Mouse (Mus musculus) embryonic facial prominence, embryonic 10.5 days (tissue): ENCODE measurements around the gene Olfr1443. TPM values are rescaled to one million over a fixed set of nuclear protein-coding genes. Genes with fewer than 3 reads are reported as not detected.
"Not testable (repeated sequence)": the region's sequence is repeated elsewhere in the genome, so short reads cannot be mapped to it uniquely, and the experiment has no call there.

Experiments
- DNase-seq: peaks from one replicate; pipeline ENCODE4 v3.0.0-alpha.2; 2017; ENCODE audit warnings: low spot score
- H3K27ac ChIP-seq: fragments of 300-500 bp; sonication (generic); replicated peaks from 2 replicates; pipeline ENCODE4 v1.5.1; 2016; ENCODE audit warnings: mild to moderate bottlenecking
- H3K27me3 ChIP-seq: fragments of 300-500 bp; sonication (generic); replicated peaks from 2 replicates; pipeline ENCODE4 v1.6.1; 2016; ENCODE audit warnings: low read depth, mild to moderate bottlenecking; ENCODE audit not compliant: poor library complexity, severe bottlenecking
- H3K36me3 ChIP-seq: fragments of 300-500 bp; sonication (generic); replicated peaks from 2 replicates; pipeline ENCODE4 v1.6.1; 2016; ENCODE audit warnings: mild to moderate bottlenecking, moderate library complexity
- H3K4me1 ChIP-seq: fragments of 300-500 bp; sonication (generic); 2 replicates; pipeline ENCODE4 v1.6.1; 2016
- H3K4me3 ChIP-seq: fragments of 300-500 bp; sonication (generic); 2 replicates; pipeline ENCODE4 v1.5.1; 2016; ENCODE audit warnings: mild to moderate bottlenecking, moderate library complexity
- H3K9me3 ChIP-seq: fragments of 300-500 bp; sonication (generic); 2 replicates; pipeline ENCODE4 v1.6.1; 2016; ENCODE audit warnings: mild to moderate bottlenecking
- WGBS: fragments of 180-500 bp; shearing (Covaris S2); methylation state at CpG from one replicate; pipeline ENCODE4 v1.1.7; 2016; 5-methylcytosine and 5-hydroxymethylcytosine counted together
- polyA plus RNA-seq: library from polyadenylated mRNA; unstranded; fragments of >200 nt; fragmentation: Nextera tagmentation; extraction: Ambion mirVana; gene quantifications from 2 replicates; pipeline ENCODE4 v1.2.1, GENCODE M21; 2016

Gene Olfr1443
- polyA plus RNA-seq, 1 experiment from 2014 or later: not detected

- H3K9me3 ChIP-seq: no peaks in the 10 kb centered on the region
- no peak overlapping the region for H3K4me3 ChIP-seq
- no peaks in the 10 kb centered on the region for H3K27me3 ChIP-seq
- H3K27ac ChIP-seq: no peak overlapping the region
- no peaks in the 10 kb centered on the region for H3K36me3 ChIP-seq
- no peak for DNase-seq
- no peaks in the 10 kb centered on the region for H3K4me1 ChIP-seq
These were observed 18.3 kb downstream of the Olfr1443 start for GRCm38 (mm10) chr19:12696221-12696620.

GRCm38 (mm10) chr19:12708458-12708857 lies 30.5 kb downstream of the Olfr1443 start:
- DNase-seq: no peak
- Histone ChIP-seq H3K27ac (no peak overlapping the region), H3K36me3 (no peaks in the 10 kb centered on the region), H3K4me3 (no peak overlapping the region), H3K4me1 (no peaks in the 10 kb centered on the region), H3K9me3 (no peaks in the 10 kb centered on the region), H3K27me3 (no peaks in the 10 kb centered on the region)
- 86% methylated on average over 2 of the region's 2 CpGs for WGBS

GRCm38 (mm10) chr19:12708986-12709385 lies 31.1 kb downstream of the Olfr1443 start:
- H3K27me3 ChIP-seq: no peaks in the 10 kb centered on the region
- H3K36me3 ChIP-seq: no peaks in the 10 kb centered on the region
- DNase-seq: no peak
- H3K27ac ChIP-seq: no peak overlapping the region
- no peak overlapping the region for H3K4me3 ChIP-seq
- H3K4me1 ChIP-seq: no peaks in the 10 kb centered on the region
- no peaks in the 10 kb centered on the region for H3K9me3 ChIP-seq

GRCm38 (mm10) chr19:12719189-12719588 lies 41.3 kb downstream of the Olfr1443 start:
- 77% methylated on average over 6 of the region's 6 CpGs for WGBS
- H3K27me3 ChIP-seq: no peaks in the 10 kb centered on the region
- no peaks in the 10 kb centered on the region for H3K36me3 ChIP-seq
- H3K4me3 ChIP-seq: no peak overlapping the region
- no peaks in the 10 kb centered on the region for H3K9me3 ChIP-seq
- no peaks in the 10 kb centered on the region for H3K4me1 ChIP-seq
- no peak for DNase-seq
- H3K27ac ChIP-seq: no peak overlapping the region

GRCm38 (mm10) chr19:12720463-12720862 lies 42.6 kb downstream of the Olfr1443 start:
- WGBS: 76% methylated on average over 2 of the region's 2 CpGs
- Histone ChIP-seq H3K4me3 (no peak overlapping the region), H3K27ac (no peak overlapping the region), H3K27me3 (no peaks in the 10 kb centered on the region), H3K36me3 (no peaks in the 10 kb centered on the region), H3K4me1 (no peaks in the 10 kb centered on the region), H3K9me3 (no peaks in the 10 kb centered on the region)
- no peak for DNase-seq

GRCm38 (mm10) chr19:12720919-12721318 lies 43.0 kb downstream of the Olfr1443 start:
- H3K27me3 ChIP-seq, H3K9me3 ChIP-seq, H3K4me3 ChIP-seq, DNase-seq, H3K4me1 ChIP-seq, H3K27ac ChIP-seq, H3K36me3 ChIP-seq: not testable (repeated sequence)
- WGBS: 85% methylated on average over 5 of the region's 5 CpGs

GRCm38 (mm10) chr19:12721596-12721995 lies 43.7 kb downstream of the Olfr1443 start:
- not testable (repeated sequence) for DNase-seq, H3K4me1 ChIP-seq, H3K36me3 ChIP-seq, H3K4me3 ChIP-seq, H3K27ac ChIP-seq, H3K27me3 ChIP-seq, H3K9me3 ChIP-seq
- WGBS: 92% methylated on average over 7 of the region's 7 CpGs

- Histone ChIP-seq H3K9me3 (no peaks in the 10 kb centered on the region), H3K36me3 (no peaks in the 10 kb centered on the region), H3K4me1 (no peaks in the 10 kb centered on the region), H3K4me3 (no peak overlapping the region), H3K27ac (no peak overlapping the region), H3K27me3 (no peaks in the 10 kb centered on the region)
- WGBS: 82% methylated on average over 3 of the region's 3 CpGs
- DNase-seq: no peak
These were observed 44.4 kb downstream of the Olfr1443 start for GRCm38 (mm10) chr19:12722308-12722707.

GRCm38 (mm10) chr19:12725851-12726250 lies 47.9 kb downstream of the Olfr1443 start:
- Histone ChIP-seq H3K27me3 (no peaks in the 10 kb centered on the region), H3K27ac (no peak overlapping the region), H3K4me1 (no peaks in the 10 kb centered on the region), H3K36me3 (no peaks in the 10 kb centered on the region), H3K9me3 (no peaks in the 10 kb centered on the region), H3K4me3 (no peak overlapping the region)
- 75% methylated on average over 1 of the region's 1 CpGs for WGBS
- DNase-seq: no peak

- no peak for DNase-seq
- no peaks in the 10 kb centered on the region for H3K27me3 ChIP-seq
- H3K9me3 ChIP-seq: no peaks in the 10 kb centered on the region
- WGBS: 57% methylated on average over 1 of the region's 1 CpGs
- H3K27ac ChIP-seq: no peak overlapping the region
- no peak overlapping the region for H3K4me3 ChIP-seq
- H3K36me3 ChIP-seq: no peaks in the 10 kb centered on the region
- H3K4me1 ChIP-seq: no peaks in the 10 kb centered on the region
These were observed 53.1 kb downstream of the Olfr1443 start for GRCm38 (mm10) chr19:12731036-12731435.

GRCm38 (mm10) chr19:12731950-12732349 lies 54.0 kb downstream of the Olfr1443 start:
- H3K4me3 ChIP-seq: no peak overlapping the region
- H3K27ac ChIP-seq: no peak overlapping the region
- no peaks in the 10 kb centered on the region for H3K27me3 ChIP-seq
- 82% methylated on average over 2 of the region's 2 CpGs for WGBS
- DNase-seq: no peak
- H3K9me3 ChIP-seq: no peaks in the 10 kb centered on the region
- H3K4me1 ChIP-seq: no peaks in the 10 kb centered on the region
- H3K36me3 ChIP-seq: no peaks in the 10 kb centered on the region

Other genes with a start within 250 kb of the Olfr1443 start
- 0.08 and 0.17 TPM in 2 replicates for gene Mpeg1, start 217.3 kb upstream of the Olfr1443 start, polyA plus RNA-seq
- 12.1 and 19.8 TPM in 2 replicates for gene Dtx4, start 176.7 kb upstream of the Olfr1443 start, polyA plus RNA-seq
- gene Fam111a, start 132.4 kb upstream of the Olfr1443 start, polyA plus RNA-seq: 19.3 and 21.4 TPM in 2 replicates
- not detected in 2 replicates for gene Gm4952, start 78.1 kb upstream of the Olfr1443 start, polyA plus RNA-seq
- not detected in 2 replicates for gene Glyat, start 44.8 kb upstream of the Olfr1443 start, polyA plus RNA-seq
- not detected in 2 replicates for gene Olfr1442, start 7.7 kb upstream of the Olfr1443 start, polyA plus RNA-seq
- not detected in 2 replicates for gene Keg1, start 17.7 kb downstream of the Olfr1443 start, polyA plus RNA-seq
- 1.7 and 1.8 TPM in 2 replicates for gene Cntf, start 87.5 kb downstream of the Olfr1443 start, polyA plus RNA-seq
- 13.1 and 14.2 TPM in 2 replicates for gene Zfp91, start 118.0 kb downstream of the Olfr1443 start, polyA plus RNA-seq
- 0.71 and 0.72 TPM in 2 replicates for gene Lpxn, start 118.1 kb downstream of the Olfr1443 start, polyA plus RNA-seq
- gene Gm5244, start 168.6 kb downstream of the Olfr1443 start, polyA plus RNA-seq: not detected in 2 replicates
- gene Olfr1444, start 179.2 kb downstream of the Olfr1443 start, polyA plus RNA-seq: not detected in 2 replicates
- not detected in 2 replicates for gene Olfr1445, start 205.7 kb downstream of the Olfr1443 start, polyA plus RNA-seq
- gene Olfr1446, start 215.4 kb downstream of the Olfr1443 start, polyA plus RNA-seq: not detected in 2 replicates
- gene Olfr1447, start 225.6 kb downstream of the Olfr1443 start, polyA plus RNA-seq: not detected in 2 replicates
- gene Olfr1448, start 246.3 kb downstream of the Olfr1443 start, polyA plus RNA-seq: not detected in 2 replicates